Mouse (Mus musculus): ENCODE results near the gene 1110051M20Rik. TPM values are rescaled to one million over a fixed set of nuclear protein-coding genes. Genes with fewer than 3 reads are reported as not detected.

The 1110051M20Rik gene
- total and polyA plus RNA-seq, 2 experiments from 2014 or later: 141 to 175 TPM

- Histone ChIP-seq H3K27me3 (ENCODE audit: insufficient read depth, low read length) (no peaks in the 10 kb centered on the region), H3K4me1 (ENCODE audit: insufficient read depth, low read length) (peaks cover 5% of the 10 kb centered on the region; the same call in 1 of the 2 replicates), H3K9ac (replicated peaks; ENCODE audit: low read length) (no peak overlapping the region), H3K36me3 (ENCODE audit: insufficient read depth, low read length) (no peaks in the 10 kb centered on the region), H3K27ac (peak overlapping the region; percentile 57), H3K4me2 (ENCODE audit: low read depth, low read length) (peak overlapping the region; percentile 36), H3K4me3 (ENCODE audit: low read length) (no peak overlapping the region), H3K9me3 (ENCODE audit: low read length) (no peaks in the 10 kb centered on the region)
- TF ChIP-seq CTCF (IDR thresholded peaks at IDR 0.05; ENCODE audit: low read depth): no peak
- 9% methylated on average over 9 of the region's 9 CpGs for WGBS
- peak; percentile 82 for ATAC-seq
- peak; percentile 30 for DNase-seq (ENCODE audit: low spot score)
Measured at GRCm38 (mm10) chr2:91429915-91430599, 14.4 kb downstream of the 1110051M20Rik start.

- H3K9ac ChIP-seq (replicated peaks; ENCODE audit: low read length): no peak overlapping the region
- 72% methylated on average over 3 of the region's 3 CpGs for WGBS
- H3K27ac ChIP-seq: peak overlapping the region; percentile 57; the same call in 1 of the 2 replicates
- DNase-seq (ENCODE audit: low spot score) (no peak), ATAC-seq (no peak)
- no peaks in the 10 kb centered on the region for H3K27me3 ChIP-seq (ENCODE audit: insufficient read depth, low read length)
- no peak for TF ChIP-seq CTCF (IDR thresholded peaks at IDR 0.05; ENCODE audit: low read depth)
- H3K4me1 ChIP-seq (ENCODE audit: insufficient read depth, low read length): peaks cover 5% of the 10 kb centered on the region; the same call in 1 of the 2 replicates
- H3K4me2 ChIP-seq (ENCODE audit: low read depth, low read length): no peak overlapping the region
- no peaks in the 10 kb centered on the region for H3K9me3 ChIP-seq (ENCODE audit: low read length)
- H3K36me3 ChIP-seq (ENCODE audit: insufficient read depth, low read length): no peaks in the 10 kb centered on the region
- H3K4me3 ChIP-seq (ENCODE audit: low read length): no peak overlapping the region
Measured at GRCm38 (mm10) chr2:91429146-91429545, 15.4 kb downstream of the 1110051M20Rik start.

GRCm38 (mm10) chr2:91426321-91426720 lies 18.2 kb downstream of the 1110051M20Rik start:
- TF ChIP-seq CTCF (IDR thresholded peaks at IDR 0.05; ENCODE audit: low read depth): no peak
- H3K27ac ChIP-seq: no peak overlapping the region
- peaks cover 5% of the 10 kb centered on the region; the same call in 1 of the 2 replicates for H3K4me1 ChIP-seq (ENCODE audit: insufficient read depth, low read length)
- 96% methylated on average over 1 of the region's 1 CpGs for WGBS
- no peaks in the 10 kb centered on the region for H3K9me3 ChIP-seq (ENCODE audit: low read length)
- no peak overlapping the region for H3K9ac ChIP-seq (replicated peaks; ENCODE audit: low read length)
- no peak for DNase-seq (ENCODE audit: low spot score)
- no peaks in the 10 kb centered on the region; the same call in 1 of the 2 replicates for H3K36me3 ChIP-seq (ENCODE audit: insufficient read depth, low read length)
- no peak for ATAC-seq
- no peak overlapping the region for H3K4me3 ChIP-seq (ENCODE audit: low read length)
- no peak overlapping the region for H3K4me2 ChIP-seq (ENCODE audit: low read depth, low read length)
- H3K27me3 ChIP-seq (ENCODE audit: insufficient read depth, low read length): no peaks in the 10 kb centered on the region

- WGBS: 86% methylated on average over 7 of the region's 7 CpGs
- Histone ChIP-seq H3K27me3 (ENCODE audit: insufficient read depth, low read length) (no peaks in the 10 kb centered on the region), H3K27ac (no peak overlapping the region), H3K36me3 (ENCODE audit: insufficient read depth, low read length) (no peaks in the 10 kb centered on the region; the same call in 1 of the 2 replicates), H3K4me2 (ENCODE audit: low read depth, low read length) (no peak overlapping the region), H3K4me1 (ENCODE audit: insufficient read depth, low read length) (no peaks in the 10 kb centered on the region), H3K9ac (replicated peaks; ENCODE audit: low read length) (no peak overlapping the region), H3K9me3 (ENCODE audit: low read length) (no peaks in the 10 kb centered on the region), H3K4me3 (ENCODE audit: low read length) (no peak overlapping the region)
- ATAC-seq (no peak), DNase-seq (ENCODE audit: low spot score) (no peak)
- TF ChIP-seq CTCF (IDR thresholded peaks at IDR 0.05; ENCODE audit: low read depth): no peak
Measured at GRCm38 (mm10) chr2:91424061-91424720, 20.3 kb downstream of the 1110051M20Rik start.

GRCm38 (mm10) chr2:91421641-91422040 lies 22.9 kb downstream of the 1110051M20Rik start:
- no peak overlapping the region for H3K27ac ChIP-seq
- H3K9ac ChIP-seq (replicated peaks; ENCODE audit: low read length): no peak overlapping the region
- WGBS: 66% methylated on average over 5 of the region's 5 CpGs
- no peaks in the 10 kb centered on the region for H3K4me1 ChIP-seq (ENCODE audit: insufficient read depth, low read length)
- no peaks in the 10 kb centered on the region; the same call in 1 of the 2 replicates for H3K36me3 ChIP-seq (ENCODE audit: insufficient read depth, low read length)
- no peak for ATAC-seq
- TF ChIP-seq CTCF (IDR thresholded peaks at IDR 0.05; ENCODE audit: low read depth): no peak
- no peak for DNase-seq (ENCODE audit: low spot score)
- H3K4me3 ChIP-seq (ENCODE audit: low read length): no peak overlapping the region
- H3K27me3 ChIP-seq (ENCODE audit: insufficient read depth, low read length): no peaks in the 10 kb centered on the region
- H3K4me2 ChIP-seq (ENCODE audit: low read depth, low read length): no peak overlapping the region
- no peaks in the 10 kb centered on the region for H3K9me3 ChIP-seq (ENCODE audit: low read length)

GRCm38 (mm10) chr2:91413811-91414210 lies 30.7 kb downstream of the 1110051M20Rik start:
- DNase-seq (ENCODE audit: low spot score): no peak
- TF ChIP-seq CTCF (IDR thresholded peaks at IDR 0.05; ENCODE audit: low read depth): no peak
- no peaks in the 10 kb centered on the region for H3K4me1 ChIP-seq (ENCODE audit: insufficient read depth, low read length)
- ATAC-seq: no peak
- H3K36me3 ChIP-seq (ENCODE audit: insufficient read depth, low read length): no peaks in the 10 kb centered on the region
- no peak overlapping the region for H3K4me3 ChIP-seq (ENCODE audit: low read length)
- H3K27me3 ChIP-seq (ENCODE audit: insufficient read depth, low read length): no peaks in the 10 kb centered on the region
- no peaks in the 10 kb centered on the region for H3K9me3 ChIP-seq (ENCODE audit: low read length)
- WGBS: 63% methylated on average over 1 of the region's 1 CpGs
- no peak overlapping the region for H3K27ac ChIP-seq
- no peak overlapping the region for H3K4me2 ChIP-seq (ENCODE audit: low read depth, low read length)
- H3K9ac ChIP-seq (replicated peaks; ENCODE audit: low read length): no peak overlapping the region

- ATAC-seq (no peak), DNase-seq (ENCODE audit: low spot score) (no peak)
- no peak overlapping the region for H3K27ac ChIP-seq
- no peaks in the 10 kb centered on the region for H3K4me1 ChIP-seq (ENCODE audit: insufficient read depth, low read length)
- no peak overlapping the region for H3K4me2 ChIP-seq (ENCODE audit: low read depth, low read length)
- H3K9ac ChIP-seq (replicated peaks; ENCODE audit: low read length): no peak overlapping the region
- H3K4me3 ChIP-seq (ENCODE audit: low read length): no peak overlapping the region
- no peaks in the 10 kb centered on the region for H3K27me3 ChIP-seq (ENCODE audit: insufficient read depth, low read length)
- H3K36me3 ChIP-seq (ENCODE audit: insufficient read depth, low read length): no peaks in the 10 kb centered on the region
- 72% methylated on average over 5 of the region's 5 CpGs for WGBS
- TF ChIP-seq CTCF (IDR thresholded peaks at IDR 0.05; ENCODE audit: low read depth): no peak
- H3K9me3 ChIP-seq (ENCODE audit: low read length): no peaks in the 10 kb centered on the region
Measured at GRCm38 (mm10) chr2:91412361-91412760, 32.1 kb downstream of the 1110051M20Rik start.

All from hindbrain, postnatal 0 days (tissue).